Mouse (Mus musculus) cortical plate, adult 2 months (tissue): ENCODE data around the gene Gm11541. TPM values are rescaled to one million over a fixed set of nuclear protein-coding genes. Genes with fewer than 3 reads are reported as not detected.

Experiments used
- H3K27ac ChIP-seq: fragments of 200-500 bp; 2 replicates; pipeline ENCODE4 v1.5.1; 2012; ENCODE audit warnings: low read length, control low read depth, inconsistent platforms; ENCODE audit not compliant: insufficient read depth
- H3K4me1 ChIP-seq: fragments of 200-500 bp; 2 replicates; pipeline ENCODE4 v1.6.1; 2011; ENCODE audit warnings: low read length; ENCODE audit not compliant: control insufficient read depth, insufficient read depth
- H3K4me3 ChIP-seq: fragments of 200-500 bp; 2 replicates; pipeline ENCODE4 v1.5.1; 2011; ENCODE audit warnings: mild to moderate bottlenecking, low read length, control low read depth; ENCODE audit not compliant: insufficient read depth
- CTCF ChIP-seq: fragments of 200-500 bp; IDR thresholded peaks from 2 replicates; pipeline ENCODE4 v1.5.1; 2011; ENCODE audit warnings: mild to moderate bottlenecking, control low read depth, low read length; ENCODE audit not compliant: insufficient read depth; ENCODE audit errors: extremely low read depth
- POLR2A ChIP-seq: fragments of 200-500 bp; IDR thresholded peaks from 2 replicates; pipeline ENCODE4 v1.6.1; 2011; ENCODE audit warnings: mild to moderate bottlenecking, low read length, control low read depth; ENCODE audit not compliant: insufficient read depth; ENCODE audit errors: extremely low read depth
- polyA plus RNA-seq: library from polyadenylated mRNA; depleted of rRNA; stranded (reverse); fragments of >200 nt; gene quantifications from 2 replicates; pipeline ENCODE4 v1.2.3, GENCODE M21; 2012; rRNA removed

The Gm11541 gene
- polyA plus RNA-seq = not detected in 2 replicates

DNA sequence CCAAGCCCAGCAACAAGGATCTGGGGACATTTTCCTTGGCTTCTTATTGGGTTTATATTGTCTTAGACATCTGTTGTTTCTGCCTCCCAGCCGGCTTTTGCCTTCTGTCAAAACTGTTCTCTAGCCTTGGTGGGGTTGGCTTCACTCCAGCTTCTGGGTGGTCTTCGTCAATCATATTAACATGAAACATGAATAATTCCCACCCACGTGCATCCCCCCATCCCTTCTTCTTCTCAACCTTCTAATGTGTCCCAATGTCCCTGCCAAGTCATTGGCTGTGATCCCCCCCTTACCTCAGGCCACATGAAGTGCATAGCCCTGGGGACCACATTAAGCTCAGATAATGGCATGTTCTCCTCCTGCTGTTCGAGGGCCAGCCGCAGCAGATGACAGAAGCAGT is at the start of gene Gm11541:
Gm11541 (minus strand) TSS at position 28 of the 400 bp plus-strand sequence.
- Histone ChIP-seq H3K27ac (no peak within 1 kb of the TSS), H3K4me3 (no peak within 1 kb of the TSS), H3K4me1 (no peaks in the 10 kb centered on the region)
- TF ChIP-seq POLR2A = no peak
- no peak for TF ChIP-seq CTCF

DNA sequence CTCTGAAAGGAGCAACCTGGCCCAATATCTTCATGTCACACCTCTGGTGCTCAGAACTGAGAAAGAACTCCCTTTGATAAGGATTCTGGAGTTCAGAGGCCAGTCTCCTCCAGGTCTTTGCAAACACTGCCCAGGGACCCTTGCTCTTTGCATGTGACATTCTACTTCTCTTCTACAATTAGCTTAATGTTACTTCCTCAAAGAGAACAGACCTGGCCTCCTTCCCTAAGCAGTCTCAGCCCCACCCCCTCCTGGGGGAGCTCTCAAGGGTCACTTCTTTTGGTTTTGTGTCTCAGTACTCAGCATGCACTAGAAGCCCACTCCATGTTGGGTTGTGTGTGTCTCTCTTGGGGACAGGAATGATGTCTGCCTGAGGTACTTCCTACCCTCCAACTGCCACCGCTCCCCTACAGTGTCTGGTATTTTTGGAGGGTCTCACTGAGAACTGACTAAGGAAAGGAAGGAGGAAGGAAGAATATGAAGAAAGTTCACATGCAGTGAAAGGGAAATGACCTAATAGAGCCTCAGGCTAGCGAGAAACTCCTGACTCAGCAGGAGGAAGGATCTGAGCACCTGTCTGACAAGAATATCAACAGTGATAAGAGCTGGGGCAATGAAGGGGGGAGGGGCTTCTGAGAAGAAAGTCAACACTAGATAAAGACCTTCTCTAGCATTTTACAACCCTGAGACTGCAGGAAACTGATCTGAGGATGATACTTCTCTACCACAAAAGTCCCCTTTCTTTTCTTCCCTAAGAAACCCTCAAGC is 48.8 kb upstream of the Gm11541 start:
- no peak overlapping the region for H3K4me3 ChIP-seq
- H3K27ac ChIP-seq = no peak overlapping the region
- no peaks in the 10 kb centered on the region for H3K4me1 ChIP-seq
- TF ChIP-seq POLR2A (no peak), CTCF (no peak)

DNA sequence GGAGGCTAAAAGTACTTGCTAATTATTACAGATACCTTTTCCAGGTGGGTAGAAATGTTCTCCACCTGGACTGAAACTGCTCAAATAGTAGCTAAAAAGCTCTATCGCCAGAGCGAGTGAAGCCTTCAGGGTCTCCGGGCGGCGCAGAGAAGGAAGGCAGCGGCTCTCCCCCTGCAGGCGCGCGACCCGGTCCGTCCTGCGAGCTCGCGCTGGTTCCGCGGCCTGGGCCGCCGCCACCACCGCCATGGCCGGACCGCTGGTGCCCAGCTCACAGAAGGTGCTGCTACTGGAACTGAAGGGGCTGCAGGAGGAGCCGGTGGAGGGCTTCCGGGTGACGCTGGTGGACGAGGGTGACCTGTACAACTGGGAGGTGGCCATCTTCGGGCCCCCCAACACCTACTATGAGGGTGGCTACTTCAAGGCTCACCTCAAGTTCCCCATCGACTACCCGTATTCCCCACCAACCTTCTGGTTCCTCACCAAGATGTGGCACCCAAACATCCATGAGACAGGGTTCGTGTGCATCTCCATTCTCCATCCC is 37.5 kb upstream of the Gm11541 start, which contains the start of gene Cdc34b:
Cdc34b (plus strand) TSS at position 51 of the 541 bp plus-strand sequence.
- TF ChIP-seq CTCF (no peak), POLR2A (no peak)
- Histone ChIP-seq H3K27ac (no peak within 1 kb of the TSS), H3K4me1 (no peaks in the 10 kb centered on the region), H3K4me3 (no peak within 1 kb of the TSS)

DNA sequence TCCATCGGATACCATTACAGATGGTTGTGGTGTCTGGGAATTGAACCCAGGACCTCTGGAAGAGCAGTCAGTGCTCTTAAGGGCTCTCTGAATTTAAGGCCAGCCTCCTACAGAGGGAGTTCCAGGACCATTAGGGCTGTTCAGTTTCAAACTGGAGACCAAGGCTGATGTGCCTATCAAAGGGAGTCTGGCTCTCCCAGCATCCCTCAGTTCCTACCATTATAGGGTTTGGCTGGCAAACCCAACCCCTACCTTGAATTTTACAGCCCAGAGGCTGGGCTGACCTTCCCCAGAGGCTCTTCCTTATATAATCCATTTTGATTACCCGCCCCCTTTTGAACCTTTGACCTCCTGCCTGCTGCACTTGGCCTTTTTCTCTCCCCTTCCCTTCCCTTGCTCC is 31.4 kb upstream of the Gm11541 start:
- no peak overlapping the region for H3K27ac ChIP-seq
- H3K4me1 ChIP-seq = no peaks in the 10 kb centered on the region
- TF ChIP-seq CTCF (no peak), POLR2A (no peak)
- H3K4me3 ChIP-seq = no peak overlapping the region

DNA sequence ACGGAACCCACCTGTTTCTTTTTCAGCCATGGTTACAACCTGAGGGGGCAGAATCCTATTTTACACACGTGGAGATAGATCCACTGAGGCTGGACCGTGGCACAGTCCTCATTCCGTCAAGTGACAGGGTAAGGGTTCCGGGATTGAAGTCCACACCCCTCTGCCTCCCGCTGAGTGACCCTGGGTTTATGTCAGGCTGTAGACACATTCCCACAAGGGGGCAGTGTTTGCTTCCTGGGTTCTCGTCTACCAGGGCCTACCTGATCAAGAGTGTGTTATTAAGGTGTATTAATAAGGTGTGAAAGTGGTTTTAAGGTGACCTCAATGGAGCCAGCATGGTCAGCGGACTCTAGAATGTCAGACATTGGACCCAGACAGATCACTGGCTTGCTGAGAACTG is 28.5 kb upstream of the Gm11541 start:
- H3K27ac ChIP-seq = no peak overlapping the region
- TF ChIP-seq POLR2A = no peak
- peak; percentile 31; the same call in 1 of the 2 replicates for TF ChIP-seq CTCF

DNA sequence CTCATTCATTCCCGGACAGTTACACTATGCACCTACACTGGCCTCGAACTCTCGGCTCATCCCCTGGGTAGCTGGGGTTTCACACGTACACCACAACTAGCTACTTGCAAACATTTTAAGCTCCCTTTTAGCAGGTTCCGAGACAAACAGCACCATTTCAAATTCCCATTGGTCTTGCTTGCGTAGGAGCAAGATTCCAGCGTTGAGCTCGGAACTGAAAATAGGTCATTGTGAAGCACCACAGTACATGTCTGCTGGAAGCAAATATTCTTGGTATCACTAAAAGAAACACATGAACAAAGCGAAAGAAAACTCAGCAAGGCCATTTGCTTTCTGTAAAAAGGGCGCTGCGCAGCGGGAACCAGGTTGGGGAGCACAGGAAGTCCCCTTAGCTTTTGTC is 26.9 kb upstream of the Gm11541 start:
- H3K27ac ChIP-seq = no peak overlapping the region
- no peaks in the 10 kb centered on the region for H3K4me1 ChIP-seq
- no peak overlapping the region for H3K4me3 ChIP-seq
- TF ChIP-seq CTCF = no peak
- no peak for TF ChIP-seq POLR2A

More for the DNA sequence above, 28.5 kb upstream of the Gm11541 start:
- no peak overlapping the region for H3K4me3 ChIP-seq
- H3K4me1 ChIP-seq = no peaks in the 10 kb centered on the region

DNA sequence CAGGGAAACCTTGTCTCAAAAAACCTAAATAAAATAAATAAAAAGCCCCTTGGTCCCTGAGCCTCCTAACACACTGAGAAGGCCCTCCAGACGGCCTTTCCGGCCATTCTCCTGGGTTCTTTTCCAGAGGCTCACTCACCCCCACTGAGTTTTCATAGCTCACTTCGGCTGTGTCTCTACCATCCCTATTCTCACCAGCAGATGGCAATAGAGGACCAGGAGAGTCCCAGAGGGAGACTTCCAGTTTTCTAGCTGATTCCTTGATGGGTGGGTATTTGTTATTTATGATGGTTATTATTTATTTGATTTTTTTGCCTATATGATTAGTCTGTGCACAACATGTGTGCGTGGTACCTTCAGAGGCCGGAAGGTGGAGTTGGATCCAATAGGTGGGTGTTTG is 26.0 kb upstream of the Gm11541 start:
- Histone ChIP-seq H3K4me3 (no peak overlapping the region), H3K4me1 (no peaks in the 10 kb centered on the region), H3K27ac (no peak overlapping the region)
- TF ChIP-seq CTCF (peak; percentile 83), POLR2A (no peak)

DNA sequence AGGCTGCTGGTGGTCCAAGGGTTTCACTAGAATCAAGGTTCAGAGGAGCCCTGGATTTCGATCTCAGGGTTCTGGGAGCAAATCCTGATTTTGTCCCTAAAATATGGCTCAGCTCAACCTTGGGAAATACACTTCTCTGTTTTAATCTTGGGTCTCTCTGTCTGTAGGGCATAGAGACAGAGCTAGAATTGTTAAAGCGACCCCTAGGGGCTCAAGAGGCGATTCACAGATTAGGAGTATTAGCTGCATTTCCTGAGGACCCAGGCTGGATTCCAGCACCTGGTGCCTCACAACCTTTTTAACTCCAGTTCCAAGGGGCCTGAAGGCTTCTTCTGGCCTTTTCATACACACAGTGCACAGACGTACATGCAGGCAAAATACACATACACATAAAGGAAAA is 25.3 kb upstream of the Gm11541 start:
- TF ChIP-seq POLR2A (no peak), CTCF (no peak)
- no peak overlapping the region for H3K27ac ChIP-seq
- no peak overlapping the region for H3K4me3 ChIP-seq
- no peaks in the 10 kb centered on the region for H3K4me1 ChIP-seq

DNA sequence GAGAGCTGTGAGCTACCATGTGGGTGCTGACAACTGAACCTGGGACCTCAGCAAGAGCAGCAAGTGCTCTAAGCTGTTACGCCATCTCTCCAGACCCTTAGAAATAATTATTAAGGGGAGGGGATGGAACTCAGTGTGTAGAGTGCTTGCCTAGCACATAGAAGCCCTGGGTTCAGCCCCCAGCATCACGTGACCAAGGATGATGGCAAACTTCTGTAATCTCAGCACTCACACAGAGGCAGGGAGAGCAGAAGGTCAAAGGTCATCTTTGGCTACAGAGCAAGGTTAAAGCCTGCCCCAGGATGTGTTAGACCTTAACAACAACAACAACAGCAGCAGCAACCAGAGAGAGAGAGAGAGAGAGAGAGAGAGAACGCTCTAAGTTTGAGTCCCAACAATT is 24.2 kb upstream of the Gm11541 start:
- no peaks in the 10 kb centered on the region for H3K4me1 ChIP-seq
- no peak overlapping the region for H3K4me3 ChIP-seq
- TF ChIP-seq POLR2A (no peak), CTCF (no peak)
- H3K27ac ChIP-seq = no peak overlapping the region

DNA sequence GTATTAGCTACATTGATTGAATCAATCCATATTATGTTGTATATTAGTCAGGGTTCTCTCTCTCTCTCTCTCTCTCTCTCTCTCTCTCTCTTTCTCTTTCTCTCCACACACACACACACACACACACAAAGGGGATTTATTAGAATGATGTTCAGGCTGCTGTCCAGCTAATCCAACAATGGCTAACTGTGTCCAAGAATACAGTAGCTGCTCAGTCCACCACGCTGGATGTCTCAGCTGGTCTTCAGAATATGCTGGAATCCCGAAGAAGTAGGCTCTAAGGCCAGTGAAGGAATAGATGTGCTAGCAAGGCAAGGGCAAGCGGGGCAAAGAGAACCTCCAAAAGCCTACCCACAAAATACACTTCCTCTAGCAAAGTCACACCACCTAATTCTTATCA is 23.0 kb upstream of the Gm11541 start:
- no peak for TF ChIP-seq POLR2A
- TF ChIP-seq CTCF = no peak
- no peak overlapping the region for H3K27ac ChIP-seq

More for the DNA sequence above, 23.0 kb upstream of the Gm11541 start:
- Histone ChIP-seq H3K4me1 (no peaks in the 10 kb centered on the region), H3K4me3 (no peak overlapping the region)
